Mouse (Mus musculus) neural tube, embryonic 14.5 days (tissue): ENCODE measurements around the gene Ildr1. TPM values are rescaled to one million over a fixed set of nuclear protein-coding genes. Genes with fewer than 3 reads are reported as not detected.

ENCODE experiments used
- ATAC-seq: fragments of 200-750 bp; cut with Nextera tagmentation; 2 replicates; pipeline ENCODE4 v1.8.0; 2017; ENCODE audit warnings: low read depth, mild to moderate bottlenecking, moderate TSS enrichment, moderate library complexity
- H3K27ac ChIP-seq: fragments of 300-500 bp; sonication (generic); 2 replicates; pipeline ENCODE4 v1.5.1; 2014; ENCODE audit warnings: low read depth, mild to moderate bottlenecking, control low read depth, low read length, moderate library complexity, mixed read lengths
- H3K27me3 ChIP-seq: fragments of 300-500 bp; sonication (generic); 2 replicates; pipeline ENCODE4 v1.6.1; 2014; ENCODE audit warnings: low read length; ENCODE audit not compliant: control insufficient read depth, insufficient read depth
- H3K36me3 ChIP-seq: fragments of 300-500 bp; sonication (generic); 2 replicates; pipeline ENCODE4 v1.6.1; 2014; ENCODE audit warnings: low read length, mixed read lengths; ENCODE audit not compliant: control insufficient read depth, insufficient read depth
- H3K4me1 ChIP-seq: fragments of 300-500 bp; sonication (generic); 2 replicates; pipeline ENCODE4 v1.6.1; 2014; ENCODE audit warnings: low read length; ENCODE audit not compliant: control insufficient read depth, insufficient read depth
- H3K4me2 ChIP-seq: fragments of 300-500 bp; sonication (generic); 2 replicates; pipeline ENCODE4 v1.6.1; 2014; ENCODE audit warnings: mild to moderate bottlenecking, low read depth, low read length, control low read depth
- H3K4me3 ChIP-seq: fragments of 300-500 bp; sonication (generic); 2 replicates; pipeline ENCODE4 v1.5.1; 2014; ENCODE audit warnings: low read depth, low read length, control low read depth, mixed read lengths
- H3K9ac ChIP-seq: fragments of 300-500 bp; sonication (generic); replicated peaks from 2 replicates; pipeline ENCODE4 v1.6.1; 2014; ENCODE audit warnings: low read depth, mild to moderate bottlenecking, control low read depth, low read length, mixed read lengths
- H3K9me3 ChIP-seq: fragments of 300-500 bp; sonication (generic); 2 replicates; pipeline ENCODE4 v1.6.1; 2016; ENCODE audit warnings: low read length; ENCODE audit not compliant: control insufficient read depth
- WGBS: fragments of 180-500 bp; shearing (Covaris S2); extraction: QIAGEN DNeasy Blood & Tissue Kit; methylation state at CpG from one replicate; pipeline ENCODE4 v1.1.7; 2014; 5-methylcytosine and 5-hydroxymethylcytosine counted together
- polyA plus RNA-seq: library from polyadenylated mRNA; unstranded; fragments of >200 nt; fragmentation: Nextera tagmentation; extraction: Ambion mirVana; gene quantifications from 2 replicates; pipeline ENCODE4 v1.2.1, GENCODE M21; 2014

Ildr1 gene
- polyA plus RNA-seq, 1 experiment from 2014 or later = 0.25 TPM

DNA sequence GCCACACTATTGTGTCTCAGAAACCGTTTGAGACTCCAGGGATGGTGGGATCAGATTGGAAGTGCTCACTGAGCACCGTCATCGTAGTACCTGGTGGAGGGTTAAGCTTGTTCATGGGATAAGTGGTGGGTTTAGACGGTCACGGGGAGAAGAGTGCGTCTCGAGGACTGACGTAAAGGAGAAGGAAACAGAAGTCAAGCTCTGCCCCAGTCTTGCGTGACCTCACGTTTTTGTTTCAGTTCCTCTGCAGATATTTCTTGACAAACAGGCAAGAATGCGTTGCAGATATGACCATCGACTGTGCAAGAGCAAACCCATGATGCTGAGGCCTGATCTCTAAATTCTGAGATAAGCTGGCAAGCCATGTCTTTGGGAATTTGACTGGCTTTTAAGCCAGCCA lies 18.0 kb downstream of the Ildr1 start:
- H3K27ac ChIP-seq = no peak overlapping the region
- WGBS = 93% methylated on average over 12 of the region's 12 CpGs
- H3K4me1 ChIP-seq = no peaks in the 10 kb centered on the region
- no peak overlapping the region for H3K9ac ChIP-seq
- H3K4me2 ChIP-seq = no peak overlapping the region
- ATAC-seq = no peak
- H3K9me3 ChIP-seq = no peaks in the 10 kb centered on the region
- H3K27me3 ChIP-seq = no peaks in the 10 kb centered on the region
- no peak overlapping the region for H3K4me3 ChIP-seq
- H3K36me3 ChIP-seq = no peaks in the 10 kb centered on the region

DNA sequence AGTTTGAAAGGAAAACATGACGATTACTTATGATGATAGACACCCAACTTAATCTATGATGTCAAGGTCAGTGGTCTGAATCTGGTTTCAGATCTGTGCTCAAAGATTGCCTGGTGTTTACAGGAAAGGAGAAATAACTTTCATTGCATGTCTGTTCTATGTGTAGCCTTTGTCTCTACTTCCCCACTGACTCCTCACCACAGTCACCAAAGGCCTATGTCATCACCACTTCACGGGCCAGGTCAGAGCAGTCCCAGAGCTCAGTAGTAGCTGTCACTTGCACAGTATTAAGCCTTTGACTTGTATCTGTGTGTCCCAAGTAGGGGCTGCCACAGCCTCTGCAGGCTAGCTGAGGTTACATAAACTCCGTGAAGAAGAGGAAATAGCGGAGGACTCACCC lies 23.7 kb downstream of the Ildr1 start:
- no peak overlapping the region for H3K4me2 ChIP-seq
- WGBS = 91% methylated on average over 4 of the region's 4 CpGs
- H3K4me1 ChIP-seq = no peaks in the 10 kb centered on the region

DNA sequence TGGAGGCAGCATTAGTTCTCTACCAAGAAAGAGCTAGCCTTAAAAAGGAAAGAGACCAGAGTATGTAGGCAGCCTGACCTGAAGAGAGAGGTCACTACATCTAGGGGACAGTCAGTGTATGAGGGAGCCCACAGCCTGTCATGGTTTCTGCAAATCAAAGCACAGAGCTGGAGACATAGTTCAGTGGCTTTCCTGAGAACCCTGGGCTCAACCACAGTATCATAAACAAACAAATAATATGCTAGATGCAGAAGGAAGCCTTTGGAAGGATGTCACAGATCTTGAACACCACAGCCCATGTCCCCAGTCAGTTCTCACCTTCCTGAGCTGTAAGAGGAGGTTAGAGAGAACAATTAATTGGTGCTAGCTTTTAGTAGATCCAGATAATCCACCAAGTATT lies 24.9 kb downstream of the Ildr1 start:
- H3K4me1 ChIP-seq = no peaks in the 10 kb centered on the region
- no peaks in the 10 kb centered on the region for H3K9me3 ChIP-seq
- H3K36me3 ChIP-seq = no peaks in the 10 kb centered on the region
- H3K4me3 ChIP-seq = no peak overlapping the region
- H3K9ac ChIP-seq = no peak overlapping the region
- ATAC-seq = no peak
- no peaks in the 10 kb centered on the region for H3K27me3 ChIP-seq
- no peak overlapping the region for H3K27ac ChIP-seq
- no peak overlapping the region for H3K4me2 ChIP-seq

More for the DNA sequence above, 23.7 kb downstream of the Ildr1 start:
- Histone ChIP-seq H3K27me3 (no peaks in the 10 kb centered on the region), H3K9ac (no peak overlapping the region), H3K27ac (no peak overlapping the region), H3K4me3 (no peak overlapping the region), H3K9me3 (no peaks in the 10 kb centered on the region), H3K36me3 (no peaks in the 10 kb centered on the region)
- no peak for ATAC-seq

DNA sequence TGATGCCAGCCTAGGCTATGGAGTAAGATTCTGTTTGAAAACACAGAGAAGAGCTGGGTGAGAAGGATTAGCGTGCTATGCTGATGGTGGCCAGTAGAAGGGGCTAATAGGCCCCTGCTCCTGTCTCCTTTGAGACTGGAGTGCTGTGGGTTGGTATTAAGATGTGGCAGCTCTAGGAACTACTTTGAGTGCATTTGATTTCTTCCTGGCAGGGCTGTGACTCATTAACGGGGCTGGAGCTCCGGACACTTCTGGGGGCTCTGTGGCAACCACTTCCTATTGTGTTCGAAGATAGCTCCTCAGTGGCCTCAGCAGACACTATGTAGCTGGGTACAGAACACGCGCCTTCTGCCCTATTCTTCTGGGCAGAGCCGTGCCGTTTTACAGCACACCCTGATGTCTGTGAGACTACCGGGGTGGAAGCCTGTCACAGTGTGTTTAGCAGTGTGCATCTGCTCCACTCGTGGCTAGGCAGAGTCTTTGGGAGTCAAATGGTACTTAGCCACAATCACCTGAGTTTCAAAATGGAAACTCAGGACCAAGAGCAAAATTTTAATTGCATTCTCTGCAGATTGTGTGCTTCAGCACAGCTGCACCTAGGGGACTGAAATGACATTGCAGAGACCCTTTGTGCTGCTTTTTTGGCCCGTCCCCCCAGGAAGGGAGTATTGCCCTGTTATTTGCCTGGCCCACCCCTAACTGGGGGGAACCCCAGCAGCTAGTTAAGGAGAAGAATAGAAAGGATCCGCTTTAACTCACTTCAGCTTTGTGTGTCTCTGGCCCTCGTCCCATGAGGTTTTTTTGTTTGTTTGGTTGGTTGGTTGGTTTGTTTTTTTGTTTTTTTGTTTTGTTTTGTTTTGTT lies 26.6 kb downstream of the Ildr1 start:
- 23% methylated on average over 13 of the region's 13 CpGs for WGBS
- H3K4me1 ChIP-seq = no peaks in the 10 kb centered on the region
- no peak overlapping the region for H3K4me3 ChIP-seq
- H3K9ac ChIP-seq = no peak overlapping the region
- no peak overlapping the region for H3K27ac ChIP-seq
- H3K27me3 ChIP-seq = no peaks in the 10 kb centered on the region
- no peaks in the 10 kb centered on the region for H3K9me3 ChIP-seq
- no peak overlapping the region for H3K4me2 ChIP-seq
- peak; percentile 64; the same call in 1 of the 2 replicates for ATAC-seq
- H3K36me3 ChIP-seq = no peaks in the 10 kb centered on the region

DNA sequence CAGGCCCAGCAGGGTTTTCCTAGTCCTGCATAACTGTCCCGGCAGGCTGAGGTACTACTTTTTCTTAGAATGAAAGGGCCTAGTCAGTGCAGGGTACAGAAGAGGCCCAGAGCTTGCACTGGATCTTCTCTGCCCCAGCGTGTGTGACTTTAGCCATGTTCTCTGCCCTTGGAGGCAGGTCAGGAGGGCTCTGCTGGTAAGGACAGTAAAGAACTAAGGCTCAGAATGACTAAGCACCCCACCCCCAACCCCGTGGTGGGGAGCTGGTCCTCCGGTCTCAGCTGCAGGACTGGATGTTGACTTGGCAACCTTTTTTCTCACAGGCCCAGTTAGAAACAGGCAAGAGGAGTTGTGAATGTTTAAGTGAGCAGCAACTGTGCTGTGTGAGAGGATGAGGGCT lies 29.0 kb downstream of the Ildr1 start:
- H3K36me3 ChIP-seq = no peaks in the 10 kb centered on the region
- H3K4me1 ChIP-seq = no peaks in the 10 kb centered on the region
- no peaks in the 10 kb centered on the region for H3K27me3 ChIP-seq
- H3K27ac ChIP-seq = no peak overlapping the region
- H3K4me3 ChIP-seq = no peak overlapping the region
- no peak overlapping the region for H3K9ac ChIP-seq
- H3K4me2 ChIP-seq = no peak overlapping the region
- WGBS = 25% methylated on average over 4 of the region's 4 CpGs
- ATAC-seq = no peak
- no peaks in the 10 kb centered on the region for H3K9me3 ChIP-seq

DNA sequence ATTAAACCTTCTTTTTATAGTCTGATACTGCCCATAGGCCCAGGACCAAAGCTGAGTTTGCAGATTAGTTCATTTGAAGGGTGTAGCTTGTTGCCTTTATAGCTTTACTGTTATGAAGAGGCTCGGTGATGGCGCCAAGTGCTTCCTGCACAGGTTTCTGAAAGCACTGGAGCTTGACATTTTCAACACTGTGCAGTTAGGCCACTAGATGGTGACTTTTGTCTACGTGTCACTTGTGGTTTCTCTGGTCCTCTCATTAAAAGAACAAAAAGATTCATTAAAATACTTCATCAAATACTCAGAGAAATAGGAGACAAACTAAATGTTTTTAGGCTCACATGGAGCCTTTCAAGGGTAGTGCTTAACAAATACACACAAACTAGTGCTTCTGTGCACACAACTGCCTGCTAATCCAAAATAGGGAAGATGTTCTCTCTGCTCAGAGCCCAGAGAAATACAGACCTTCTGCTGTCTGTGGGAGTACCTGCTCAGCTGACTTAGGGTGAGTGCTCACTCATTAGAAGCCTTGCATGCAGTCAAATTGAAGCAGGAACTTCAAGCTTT lies 30.2 kb downstream of the Ildr1 start:
- H3K9ac ChIP-seq = no peak overlapping the region
- H3K4me2 ChIP-seq = no peak overlapping the region
- H3K36me3 ChIP-seq = no peaks in the 10 kb centered on the region
- no peak for ATAC-seq
- no peaks in the 10 kb centered on the region for H3K27me3 ChIP-seq
- H3K4me1 ChIP-seq = no peaks in the 10 kb centered on the region
- H3K4me3 ChIP-seq = no peak overlapping the region
- H3K27ac ChIP-seq = no peak overlapping the region
- 65% methylated on average over 3 of the region's 3 CpGs for WGBS
- no peaks in the 10 kb centered on the region for H3K9me3 ChIP-seq

DNA sequence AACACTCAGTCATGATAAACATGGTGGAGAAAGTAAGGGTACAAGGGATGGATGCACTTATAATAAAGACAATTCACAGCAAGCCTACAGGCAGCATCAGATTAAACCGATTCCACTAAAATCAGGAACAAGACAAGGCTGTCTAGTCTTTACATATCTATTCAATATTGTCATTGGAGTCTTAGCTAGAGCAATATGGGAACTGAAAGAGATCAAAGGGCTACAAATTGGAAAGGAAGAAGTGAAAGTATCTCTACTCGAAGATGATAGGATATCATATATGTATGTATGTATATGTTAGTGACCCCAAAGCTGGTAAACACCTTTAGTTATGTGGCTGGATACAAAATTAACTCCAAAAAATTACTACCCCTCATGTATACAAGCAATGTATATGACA lies 35.2 kb downstream of the Ildr1 start:
- no peak overlapping the region for H3K27ac ChIP-seq
- H3K36me3 ChIP-seq = no peaks in the 10 kb centered on the region
- WGBS = 94% methylated on average over 2 of the region's 2 CpGs
- no peak overlapping the region for H3K9ac ChIP-seq
- H3K4me2 ChIP-seq = no peak overlapping the region
- no peaks in the 10 kb centered on the region for H3K27me3 ChIP-seq
- no peaks in the 10 kb centered on the region for H3K4me1 ChIP-seq
- no peak overlapping the region for H3K4me3 ChIP-seq
- no peak for ATAC-seq
- H3K9me3 ChIP-seq = no peaks in the 10 kb centered on the region

DNA sequence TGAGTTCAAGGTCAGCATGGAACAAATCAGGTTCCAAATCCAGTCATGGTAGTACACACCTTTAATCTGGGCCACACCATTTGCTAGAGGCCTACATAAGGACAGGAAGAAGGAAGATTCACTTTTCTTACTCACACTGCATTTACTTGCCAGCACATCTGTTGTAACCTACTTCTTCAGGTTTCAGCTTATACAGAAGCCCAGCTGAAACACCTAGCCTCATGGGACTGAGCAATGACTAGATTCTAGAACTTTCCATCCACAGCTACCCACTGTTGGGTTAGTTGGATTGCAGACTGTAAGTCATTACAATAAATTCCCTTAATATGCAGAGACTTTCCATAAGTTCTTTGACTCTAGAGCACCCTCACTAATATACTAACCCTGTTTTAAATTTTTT lies 38.8 kb downstream of the Ildr1 start:
- Histone ChIP-seq H3K4me2 (no peak overlapping the region), H3K9ac (no peak overlapping the region), H3K9me3 (no peaks in the 10 kb centered on the region), H3K4me1 (no peaks in the 10 kb centered on the region), H3K27me3 (no peaks in the 10 kb centered on the region), H3K4me3 (no peak overlapping the region), H3K27ac (no peak overlapping the region), H3K36me3 (no peaks in the 10 kb centered on the region)
- no peak for ATAC-seq

DNA sequence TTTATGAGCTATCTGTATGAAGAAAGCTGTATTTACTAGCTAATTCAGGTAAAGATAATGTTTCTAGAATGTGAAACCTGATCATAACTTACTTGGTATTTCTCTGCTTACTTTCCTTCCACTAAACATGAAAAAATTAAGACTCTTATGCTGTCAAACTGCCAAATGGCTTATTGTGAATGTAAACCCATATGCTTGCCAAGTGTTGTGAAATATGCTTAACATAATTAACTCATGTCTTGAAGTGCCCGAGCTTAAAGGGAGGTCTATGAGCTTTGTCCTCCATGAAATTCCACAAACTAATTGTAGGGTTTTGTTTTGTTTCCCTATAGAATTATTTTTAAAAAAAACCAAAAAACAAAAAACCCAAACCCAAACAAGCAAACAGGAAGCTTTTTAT lies 40.0 kb downstream of the Ildr1 start:
- H3K4me1 ChIP-seq = no peaks in the 10 kb centered on the region
- H3K27ac ChIP-seq = no peak overlapping the region
- no peaks in the 10 kb centered on the region for H3K9me3 ChIP-seq
- no peaks in the 10 kb centered on the region for H3K27me3 ChIP-seq
- H3K36me3 ChIP-seq = no peaks in the 10 kb centered on the region
- WGBS = 81% methylated on average over 1 of the region's 1 CpGs
- H3K4me2 ChIP-seq = no peak overlapping the region
- no peak for ATAC-seq
- no peak overlapping the region for H3K4me3 ChIP-seq
- H3K9ac ChIP-seq = no peak overlapping the region
